Mouse (Mus musculus) frontal cortex, postnatal 25 days (tissue): Measurements from ENCODE around the gene Nupr1l.
"Not testable (repeated sequence)": the region's sequence is repeated elsewhere in the genome, so short reads cannot be mapped to it uniquely, and the experiment has no call there.

ENCODE experiments used
- DNase-seq, 2 experiments: peaks; one replicate each; pipeline ENCODE4 v3.0.0; 2022; ENCODE audit warnings: low spot score in 2 of 2

The Nupr1l gene

GRCm38 (mm10) chr5:129915491-129915890 is 7.2 kb downstream of the Nupr1l start:
- not testable (repeated sequence) for DNase-seq

GRCm38 (mm10) chr5:129918065-129918651 is 9.8 kb downstream of the Nupr1l start:
- DNase-seq: no peak

GRCm38 (mm10) chr5:129918752-129919151 is 10.4 kb downstream of the Nupr1l start:
- DNase-seq: no peak

- no peak for DNase-seq
These were observed 11.0 kb downstream of the Nupr1l start for GRCm38 (mm10) chr5:129919320-129919719.

- DNase-seq: no peak
These were observed 13.6 kb downstream of the Nupr1l start for GRCm38 (mm10) chr5:129921972-129922371.

GRCm38 (mm10) chr5:129924820-129925452 is 16.6 kb downstream of the Nupr1l start:
- no peak for DNase-seq

GRCm38 (mm10) chr5:129925933-129926332 is 17.6 kb downstream of the Nupr1l start:
- DNase-seq: no peak

- no peak for DNase-seq
These were observed 21.9 kb downstream of the Nupr1l start for GRCm38 (mm10) chr5:129929924-129930855.

GRCm38 (mm10) chr5:129936941-129937340 is 28.6 kb downstream of the Nupr1l start:
- DNase-seq: no peak

GRCm38 (mm10) chr5:129940281-129940680 is 31.9 kb downstream of the Nupr1l start:
- DNase-seq: no peak

GRCm38 (mm10) chr5:129940736-129941494 is 32.6 kb downstream of the Nupr1l start:
- no peak for DNase-seq

- DNase-seq: peak; percentile 90 to 95
These were observed 33.2 kb downstream of the Nupr1l start, which contains the start of gene Vkorc1l1 for GRCm38 (mm10) chr5:129941495-129942045. Gene Vkorc1l1, plus strand, starts transcription at chr5:129941970.

GRCm38 (mm10) chr5:129942073-129942939 is 34.0 kb downstream of the Nupr1l start:
- peak; percentile 11 to 14 for DNase-seq

- DNase-seq: no peak
These were observed 35.1 kb downstream of the Nupr1l start for GRCm38 (mm10) chr5:129943402-129943801.

- no peak for DNase-seq
These were observed 39.2 kb downstream of the Nupr1l start for GRCm38 (mm10) chr5:129947528-129948033.

GRCm38 (mm10) chr5:129952143-129952542 is 43.8 kb downstream of the Nupr1l start:
- no peak for DNase-seq

- no peak for DNase-seq
These were observed 46.3 kb downstream of the Nupr1l start for GRCm38 (mm10) chr5:129954473-129955254.

- no peak for DNase-seq
These were observed 47.5 kb downstream of the Nupr1l start for GRCm38 (mm10) chr5:129955792-129956191.

- DNase-seq: no peak
These were observed 54.9 kb downstream of the Nupr1l start for GRCm38 (mm10) chr5:129963224-129963623.
